Mouse (Mus musculus) layer of hippocampus, adult 2 months (tissue): ENCODE data around the gene Atp5g2. TPM values are rescaled to one million over a fixed set of nuclear protein-coding genes. Genes with fewer than 3 reads are reported as not detected.
"Not testable (repeated sequence)": the region's sequence is repeated elsewhere in the genome, so short reads cannot be mapped to it uniquely, and the experiment has no call there.

Experiments used
- DNase-seq, 2 experiments: peaks; one replicate each; pipeline ENCODE4 v3.0.0; 2022; ENCODE audit warnings: low spot score in 2 of 2
- H3K27ac ChIP-seq: fragments of 200-600 bp; 2 replicates; pipeline ENCODE4 v1.8.1; 2022
- H3K4me3 ChIP-seq: fragments of 200-600 bp; 2 replicates; pipeline ENCODE4 v1.8.1; 2022; ENCODE audit warnings: mild to moderate bottlenecking
- CTCF ChIP-seq: fragments of 200-600 bp; conservative IDR thresholded peaks from 2 replicates; pipeline ENCODE4 v1.8.1; 2022; ENCODE audit warnings: antibody characterized with exemption, mild to moderate bottlenecking, moderate library complexity
- total RNA-seq, 2 experiments: library from RNA; stranded (reverse); gene quantifications; 2 replicates each; pipeline ENCODE4 v1.2.3; 2021

Gene Atp5g2
- total RNA-seq, 2 experiments from 2014 or later, result 11.0 to 11.5 TPM

DNA sequence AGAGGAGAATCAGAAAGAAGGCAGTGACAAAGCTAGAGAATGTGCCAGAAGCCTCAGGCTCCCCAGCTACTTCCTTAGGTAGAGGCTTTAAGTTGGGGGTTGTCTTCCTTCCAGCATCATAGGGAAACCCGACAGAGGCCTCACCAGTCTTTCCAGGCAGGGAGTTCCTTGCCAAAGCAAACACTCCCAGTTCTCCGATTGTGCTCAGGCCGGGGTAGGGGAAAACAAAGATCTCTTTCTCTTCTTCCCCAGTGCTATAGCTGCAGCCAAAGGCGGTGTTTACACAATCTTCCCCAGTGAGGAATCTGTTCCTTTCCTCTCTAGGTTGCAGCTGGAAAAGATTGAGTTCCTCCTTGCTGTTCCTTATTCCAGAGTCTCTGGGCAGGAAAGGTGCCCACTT lies 15.5 kb downstream of the Atp5g2 start:
- Histone ChIP-seq H3K27ac (peak overlapping the region; percentile 76), H3K4me3 (no peak overlapping the region)
- peak in 1 of 2 experiments; percentile 41 for DNase-seq
- no peak for TF ChIP-seq CTCF

DNA sequence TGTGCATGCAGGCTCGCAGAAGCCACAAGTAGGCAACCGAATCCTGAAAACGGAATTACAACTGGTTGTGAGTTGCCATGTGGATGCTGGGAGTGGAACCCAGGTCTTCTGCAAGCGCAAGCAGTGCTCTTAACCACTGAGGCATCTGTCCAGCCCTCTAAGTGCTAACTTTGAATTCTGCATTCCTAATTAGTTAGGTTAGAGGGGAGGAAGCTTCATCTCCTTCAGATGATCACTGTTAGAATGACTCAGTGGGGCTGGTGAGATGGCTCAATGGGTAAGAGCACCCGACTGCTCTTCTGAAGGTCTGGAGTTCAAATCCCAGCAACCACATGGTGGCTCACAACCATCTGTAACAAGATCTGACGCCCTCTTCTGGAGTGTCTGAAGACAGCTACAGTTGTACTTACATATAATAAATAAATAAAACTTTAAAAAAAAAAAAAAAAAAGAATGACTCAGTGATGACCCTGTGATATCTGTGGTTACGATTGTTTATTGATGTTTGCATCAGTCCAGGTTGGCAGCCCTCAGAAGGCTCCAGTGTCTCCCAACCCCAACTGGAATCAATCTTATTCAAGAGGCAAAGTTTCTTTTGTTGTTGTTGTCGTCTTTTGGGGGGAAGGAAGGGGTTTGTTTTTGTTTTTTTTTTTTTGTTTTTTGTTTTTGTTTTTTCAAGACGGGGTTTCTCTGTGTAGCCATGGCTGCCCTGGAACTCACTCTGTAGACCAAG lies 20.1 kb downstream of the Atp5g2 start:
- H3K4me3 ChIP-seq, DNase-seq, H3K27ac ChIP-seq: not testable (repeated sequence)

DNA sequence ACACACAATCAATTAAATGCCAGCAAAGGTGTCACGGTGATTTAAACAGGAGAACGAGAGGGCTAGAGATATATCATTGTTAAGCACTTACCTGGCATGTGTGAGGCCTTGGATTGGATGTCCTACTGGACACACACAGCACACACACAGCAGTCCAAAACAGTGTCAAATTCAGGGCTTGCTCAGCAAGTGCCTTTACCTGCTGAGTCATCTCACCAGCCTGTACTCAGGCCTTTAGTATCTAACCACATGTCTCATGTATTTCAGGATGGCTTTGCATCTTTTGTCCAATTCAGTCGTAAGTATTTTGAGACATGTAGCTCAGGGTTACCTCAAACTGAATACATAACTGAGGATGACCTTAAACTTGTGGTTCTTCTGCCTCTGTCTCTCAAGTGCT lies 21.0 kb downstream of the Atp5g2 start:
- Histone ChIP-seq H3K27ac (no peak overlapping the region), H3K4me3 (no peak overlapping the region)
- TF ChIP-seq CTCF, result no peak
- no peak for DNase-seq

DNA sequence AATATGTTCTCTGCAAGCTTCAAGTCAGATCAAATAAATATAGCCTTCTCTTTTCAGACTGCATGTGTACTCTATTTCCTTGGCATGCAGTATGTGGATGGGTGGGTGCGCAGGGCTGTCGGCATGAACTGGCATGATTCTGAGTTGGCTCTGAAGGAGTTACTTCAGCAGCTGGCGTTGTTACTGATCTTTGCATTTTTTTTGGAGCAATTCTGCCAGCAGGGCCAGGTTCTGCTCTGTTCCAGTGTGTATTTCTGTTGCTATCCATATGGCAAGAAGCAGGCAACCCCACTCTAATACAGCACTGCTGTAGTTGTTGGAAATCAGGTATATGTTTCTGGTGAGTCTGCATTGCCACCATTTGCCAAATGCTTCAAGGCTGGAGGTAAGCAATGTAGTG lies 36.3 kb downstream of the Atp5g2 start:
- peak; percentile 64 to 76 for DNase-seq
- no peak overlapping the region for H3K4me3 ChIP-seq
- TF ChIP-seq CTCF, result 0 out of 2 replicates have a peak, but pooled peaks have one; percentile 4
- H3K27ac ChIP-seq, result peak overlapping the region; percentile 74

DNA sequence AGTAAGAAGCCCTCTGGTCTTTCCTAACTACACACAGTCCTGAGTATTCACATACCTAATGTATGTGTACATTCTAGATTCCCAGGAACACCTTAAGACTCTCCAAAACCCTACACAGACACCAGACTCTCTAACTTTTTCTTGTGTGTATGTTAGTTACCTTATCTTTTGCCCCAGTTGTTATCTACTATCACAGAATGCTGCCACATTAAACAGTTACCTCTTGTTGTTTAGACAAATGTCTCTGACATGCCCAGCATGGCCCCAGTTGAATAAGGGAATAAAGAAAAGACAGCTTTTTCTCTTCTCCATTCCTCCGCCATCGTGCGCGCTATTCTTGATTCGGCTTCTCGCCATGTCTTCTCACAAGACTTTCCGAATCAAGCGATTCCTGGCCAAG lies 37.5 kb downstream of the Atp5g2 start:
- DNase-seq, result no peak
- no peak overlapping the region for H3K27ac ChIP-seq
- TF ChIP-seq CTCF, result no peak
- H3K4me3 ChIP-seq, result no peak overlapping the region

DNA sequence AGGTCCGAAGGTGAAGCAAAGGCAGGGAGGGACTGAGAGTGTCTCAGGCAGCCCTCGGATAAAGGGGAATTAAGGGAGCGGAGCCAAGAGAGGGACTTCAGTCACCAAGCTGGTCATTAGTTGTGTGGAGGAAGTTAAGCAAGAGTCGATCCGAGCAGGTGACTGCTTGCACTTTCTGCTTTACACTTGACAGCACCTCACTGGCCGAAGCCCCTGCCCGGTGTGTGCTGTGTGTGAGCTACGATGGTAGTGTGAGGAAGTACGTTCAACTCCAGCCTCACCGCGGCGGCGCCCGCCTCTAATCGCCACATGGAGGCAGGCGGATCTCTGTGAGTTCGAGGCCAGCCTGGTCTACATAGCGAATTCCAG lies 46.5 kb downstream of the Atp5g2 start:
- 0 out of 2 replicates have a peak, but pooled peaks have one; percentile 5 for TF ChIP-seq CTCF
- DNase-seq, result peak in 1 of 2 experiments; percentile 18
- H3K4me3 ChIP-seq, result peak overlapping the region; percentile 80
- H3K27ac ChIP-seq, result peak overlapping the region; percentile 99

DNA sequence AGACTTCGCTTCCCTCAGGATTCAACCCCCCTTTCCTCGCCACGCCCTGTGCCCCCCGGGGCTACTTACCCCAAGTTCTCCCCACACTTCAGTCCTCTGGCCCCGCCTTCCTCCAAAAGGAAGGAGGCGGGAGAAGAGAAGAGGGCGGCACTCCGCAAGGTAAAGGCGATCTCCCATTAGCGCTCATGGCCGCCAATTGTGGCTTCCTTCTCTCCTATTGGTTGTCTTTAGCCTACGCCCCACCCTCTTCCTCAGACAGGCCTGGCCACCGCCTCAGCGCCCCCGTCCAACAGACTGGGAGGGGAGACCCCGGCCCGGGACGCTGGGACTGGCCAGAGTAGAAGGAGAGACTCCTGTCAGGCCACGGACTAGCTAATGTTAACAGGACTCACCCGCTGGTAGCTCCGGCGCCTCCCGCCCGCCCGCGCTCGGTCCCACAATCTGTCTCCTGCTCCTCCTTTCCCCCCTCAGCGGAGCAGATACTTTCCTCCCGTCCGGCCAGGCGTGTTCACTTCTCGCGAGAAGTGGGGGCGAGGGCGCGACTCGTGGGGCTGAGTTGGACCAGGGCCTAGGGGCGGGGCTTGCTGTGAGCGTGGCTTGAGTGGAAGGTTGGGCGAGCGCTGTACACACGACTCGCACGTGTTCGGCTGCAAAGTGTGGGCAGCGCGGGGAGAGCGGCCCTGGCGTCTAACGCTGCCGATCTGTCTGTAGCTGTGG lies 47.0 kb downstream of the Atp5g2 start, which contains the start of the genes Gm28047 and Atf7:
Gene Gm28047, minus strand, starts transcription at position 98 of the 717 bp plus-strand sequence.
Gene Atf7, minus strand, starts transcription at position 495 of the 717 bp plus-strand sequence.
- peak; percentile 98 to 99 for DNase-seq
- Histone ChIP-seq H3K4me3 (peak within 1 kb of the TSS; percentile 80), H3K27ac (peak within 1 kb of the TSS; percentile 99)
- no peak for TF ChIP-seq CTCF

DNA sequence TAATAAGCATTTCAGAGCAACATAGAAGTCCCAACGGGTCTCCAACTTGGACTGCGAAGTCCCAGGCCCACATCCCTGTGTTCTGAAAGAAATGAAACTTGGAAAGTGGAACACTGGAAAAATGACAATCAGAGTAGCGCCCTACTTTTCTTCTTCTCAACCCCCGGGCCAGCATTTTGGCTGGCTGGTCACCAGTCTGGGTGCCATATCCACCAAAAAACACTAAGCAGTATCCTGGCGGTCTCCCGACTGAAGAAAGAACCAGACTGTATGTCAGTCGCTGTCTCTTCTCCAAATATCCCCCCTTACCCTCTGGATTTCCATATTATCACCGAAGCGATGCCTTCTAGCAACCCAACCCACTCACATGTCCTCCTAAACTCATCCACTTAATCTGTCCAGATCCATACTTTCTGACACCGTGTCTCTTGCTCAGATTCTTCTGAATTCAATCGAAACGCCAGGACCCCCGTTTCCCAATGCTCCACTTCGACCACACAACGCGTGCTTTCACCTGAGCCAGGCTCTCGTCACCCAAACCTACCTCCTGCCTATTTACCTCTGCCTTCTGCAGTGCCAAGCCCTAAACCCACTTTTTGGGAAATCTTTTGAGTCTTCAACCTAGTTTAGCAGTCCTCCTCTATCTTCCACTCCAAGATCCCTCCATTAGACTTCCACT lies 47.7 kb downstream of the Atp5g2 start:
- TF ChIP-seq CTCF, result 0 out of 2 replicates have a peak, but pooled peaks have one; percentile 4
- H3K4me3 ChIP-seq, result peak overlapping the region; percentile 80
- peak overlapping the region; percentile 99 for H3K27ac ChIP-seq
- DNase-seq, result peak in 1 of 2 experiments; percentile 28

DNA sequence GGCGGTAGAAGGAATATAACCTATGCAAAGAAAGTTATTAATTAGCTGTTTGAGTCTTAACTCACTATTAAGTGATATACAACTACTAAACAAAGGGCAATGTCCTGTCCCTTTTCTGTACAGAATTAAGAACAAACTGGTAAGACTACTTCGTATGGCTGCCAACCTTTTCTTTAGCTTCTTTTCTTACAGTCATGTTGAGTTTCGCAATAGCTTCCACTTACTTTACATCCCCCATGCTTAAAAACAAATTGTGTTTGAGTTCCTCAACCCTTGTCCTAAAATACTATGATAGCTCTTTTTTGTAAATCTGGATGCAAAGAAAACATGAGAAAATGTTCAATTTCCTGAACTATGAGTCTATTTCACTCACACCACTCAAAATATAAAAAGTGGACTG lies 49.0 kb downstream of the Atp5g2 start:
- no peak for TF ChIP-seq CTCF
- Histone ChIP-seq H3K27ac (peak overlapping the region; percentile 99), H3K4me3 (no peak overlapping the region; the same call in 1 of the 2 replicates)
- no peak for DNase-seq

DNA sequence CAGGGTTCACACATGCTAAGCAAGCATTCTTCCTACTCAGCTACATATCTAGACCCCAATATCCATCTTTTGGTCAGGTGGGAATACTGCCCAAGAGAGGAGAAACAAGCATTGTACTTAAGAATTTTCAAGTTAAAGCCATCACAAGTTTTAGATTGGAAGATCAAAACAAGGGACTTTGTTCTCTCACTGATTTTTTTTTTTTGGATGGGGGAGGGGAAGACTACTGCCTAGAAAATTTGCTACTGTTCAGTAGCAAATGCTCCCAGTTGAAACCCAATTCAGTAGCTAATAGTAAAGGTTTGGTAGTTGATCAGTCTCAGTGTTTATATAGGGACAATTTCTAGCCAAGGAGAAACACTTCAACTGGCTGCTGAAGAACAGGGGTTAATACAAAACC lies 49.6 kb downstream of the Atp5g2 start:
- H3K4me3 ChIP-seq, result no peak overlapping the region
- DNase-seq, result no peak
- TF ChIP-seq CTCF, result no peak

DNA sequence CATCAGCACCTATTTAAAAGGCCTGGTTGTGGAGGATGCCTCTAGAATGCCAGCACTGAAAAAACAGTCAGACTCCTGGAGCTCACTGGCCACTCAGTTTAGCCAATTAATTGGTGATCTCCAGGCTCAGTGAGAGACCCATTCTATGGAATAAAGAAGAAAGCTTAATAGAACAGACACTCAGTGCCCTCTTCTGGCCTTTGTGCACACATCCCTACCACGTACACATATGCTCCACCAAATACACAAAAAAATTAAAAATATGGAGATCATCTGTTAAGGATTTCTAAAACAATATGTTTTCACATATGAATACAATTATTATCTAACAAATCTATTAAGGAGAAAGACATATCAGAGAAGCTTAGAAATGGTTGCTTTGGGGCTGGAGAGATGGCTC lies 51.4 kb downstream of the Atp5g2 start:
- no peak for DNase-seq
- TF ChIP-seq CTCF, result peak; percentile 55
- Histone ChIP-seq H3K4me3 (no peak overlapping the region), H3K27ac (no peak overlapping the region)

More for the DNA sequence above, 49.6 kb downstream of the Atp5g2 start:
- no peak overlapping the region; the same call in 1 of the 2 replicates for H3K27ac ChIP-seq

DNA sequence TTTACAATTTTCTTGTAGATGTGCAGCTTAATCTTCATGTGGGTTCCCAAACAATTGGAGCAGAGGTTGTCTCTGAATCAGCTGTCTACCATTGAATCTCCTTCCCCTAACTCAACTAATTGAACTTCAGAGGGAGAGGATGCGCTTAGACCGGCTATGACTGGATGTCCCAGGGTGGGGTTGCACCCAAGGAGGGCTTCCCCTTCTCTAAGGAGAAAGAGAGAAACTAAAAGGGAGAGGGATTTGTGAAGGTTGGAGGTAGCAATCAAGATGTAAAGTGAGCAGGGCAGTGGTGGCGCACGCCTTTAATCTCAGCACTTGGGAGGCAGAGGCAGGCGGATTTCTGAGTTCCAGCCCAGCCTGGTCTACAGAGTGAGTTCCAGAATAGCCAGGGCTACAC lies 52.7 kb downstream of the Atp5g2 start:
- TF ChIP-seq CTCF, result no peak
- no peak overlapping the region for H3K27ac ChIP-seq
- H3K4me3 ChIP-seq, result no peak overlapping the region
- no peak for DNase-seq

DNA sequence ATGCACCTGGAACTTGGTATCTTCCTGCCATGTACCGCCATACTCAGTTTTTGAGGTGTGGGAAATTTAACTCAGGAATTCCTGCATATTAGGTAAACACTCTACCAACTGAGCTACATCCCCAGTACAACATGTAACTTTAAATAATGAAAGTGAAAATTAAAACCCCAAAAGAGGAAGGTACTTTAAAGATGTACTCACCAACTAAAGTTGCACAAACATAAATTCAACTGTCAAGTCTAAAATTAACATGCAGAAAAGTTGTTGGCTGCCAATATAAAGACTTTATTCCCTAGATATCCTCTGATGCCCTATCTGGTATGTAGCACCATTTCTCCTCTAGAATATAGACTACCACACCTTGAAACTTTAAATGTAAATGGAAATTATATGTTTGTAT lies 54.5 kb downstream of the Atp5g2 start:
- DNase-seq, result no peak
- Histone ChIP-seq H3K4me3 (no peak overlapping the region), H3K27ac (no peak overlapping the region)
- TF ChIP-seq CTCF, result no peak
